Mouse (Mus musculus) cerebellum, adult 2 months (tissue): ENCODE measurements at regions not wholly inside any gene's neighbourhood (a gene's known extent, or its start where the extent isn't known, plus 50 kb on each side); places are given as distances from the start of the nearest gene placed in this dataset.
A peak's percentile ranks its signal among the peaks of the same experiment; 100 is the strongest.

Experiments used
- DNase-seq, 2 experiments: peaks; one replicate each; pipeline ENCODE4 v3.0.0; 2021
- H3K27ac ChIP-seq: fragments of 200-500 bp; 2 replicates; pipeline ENCODE4 v1.5.1; 2012; ENCODE audit warnings: low read length, control low read depth, inconsistent platforms; ENCODE audit not compliant: insufficient read depth
- H3K27me3 ChIP-seq: fragments of 200-500 bp; 2 replicates; pipeline ENCODE4 v1.6.1; 2012; ENCODE audit warnings: inconsistent platforms, mild to moderate bottlenecking, low read length, moderate library complexity; ENCODE audit not compliant: control insufficient read depth, insufficient read depth
- H3K4me1 ChIP-seq: fragments of 200-500 bp; 2 replicates; pipeline ENCODE4 v1.6.1; 2011; ENCODE audit warnings: low read length; ENCODE audit not compliant: control insufficient read depth, insufficient read depth
- H3K4me3 ChIP-seq: fragments of 200-500 bp; replicated peaks from 2 replicates; pipeline ENCODE3; 2011; ENCODE audit warnings: mild to moderate bottlenecking, low read depth, low read length, control low read depth; ENCODE audit not compliant: insufficient read depth
- CTCF ChIP-seq: fragments of 200-500 bp; IDR thresholded peaks from 2 replicates; pipeline ENCODE4 v1.5.1; 2011; ENCODE audit warnings: low read depth, mild to moderate bottlenecking, control low read depth, low read length, moderate library complexity, borderline replicate concordance; ENCODE audit not compliant: insufficient read depth
- POLR2A ChIP-seq: fragments of 200-500 bp; IDR thresholded peaks from 2 replicates; pipeline ENCODE4 v1.6.1; 2011; ENCODE audit warnings: low read length, control low read depth, borderline replicate concordance; ENCODE audit not compliant: insufficient read depth
- WGBS: fragments of 180-500 bp; shearing (Covaris S2); methylation state at CpG from one replicate; pipeline ENCODE4 v1.1.7; 2018; 5-methylcytosine and 5-hydroxymethylcytosine counted together

DNA sequence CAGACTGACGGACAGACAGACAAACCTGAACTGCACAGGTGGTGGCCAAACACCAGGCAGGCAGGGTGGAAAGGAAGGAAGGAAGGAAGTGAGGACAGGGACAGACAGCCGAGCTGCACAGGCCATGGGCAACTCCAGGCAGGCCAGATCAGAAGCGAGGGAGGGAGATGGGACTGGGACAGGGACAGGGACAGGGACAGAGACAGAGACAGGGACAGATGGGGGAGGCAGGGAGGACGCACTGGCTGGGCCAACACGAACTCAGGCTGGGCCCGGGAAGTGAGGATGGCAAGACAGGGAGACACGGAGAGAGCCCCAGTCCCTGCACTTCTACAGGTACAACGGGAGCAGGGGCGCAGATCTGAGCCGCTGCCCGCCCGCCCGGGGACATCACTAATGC is 94.9 kb upstream of the Rab39b start:
- H3K27ac ChIP-seq, result no peak overlapping the region; the same call in 1 of the 2 replicates
- WGBS, result 74% methylated on average over 13 of the region's 13 CpGs
- no peaks in the 10 kb centered on the region for H3K27me3 ChIP-seq
- no peaks in the 10 kb centered on the region for H3K4me1 ChIP-seq
- DNase-seq, result peak in 1 of 2 experiments; percentile 53
- TF ChIP-seq CTCF (no peak), POLR2A (no peak)
- H3K4me3 ChIP-seq, result peak overlapping the region; percentile 46

DNA sequence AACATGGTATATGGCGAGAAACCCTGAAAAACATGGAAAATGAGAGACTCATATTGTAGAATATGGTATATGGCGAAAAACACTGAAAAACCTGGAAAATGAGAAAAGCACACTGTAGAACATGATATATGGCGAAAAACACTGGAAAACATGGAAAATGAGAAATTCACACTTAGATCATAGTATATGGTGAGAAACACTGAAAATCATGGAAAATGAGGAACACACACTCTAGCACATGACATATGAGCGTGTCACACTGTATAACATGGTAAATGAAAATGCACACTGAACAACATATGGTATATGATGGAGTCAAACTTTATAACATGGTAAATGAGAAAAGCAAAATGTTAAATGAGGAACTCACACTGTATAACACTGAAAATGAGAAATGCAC is 89.6 kb upstream of the Rab39b start:
- no peak overlapping the region for H3K27ac ChIP-seq
- no peak overlapping the region for H3K4me3 ChIP-seq
- DNase-seq, result no peak
- TF ChIP-seq CTCF, result no peak
- no peak for TF ChIP-seq POLR2A
- H3K4me1 ChIP-seq, result no peaks in the 10 kb centered on the region
- 98% methylated on average over 4 of the region's 4 CpGs for WGBS
- H3K27me3 ChIP-seq, result no peaks in the 10 kb centered on the region

DNA sequence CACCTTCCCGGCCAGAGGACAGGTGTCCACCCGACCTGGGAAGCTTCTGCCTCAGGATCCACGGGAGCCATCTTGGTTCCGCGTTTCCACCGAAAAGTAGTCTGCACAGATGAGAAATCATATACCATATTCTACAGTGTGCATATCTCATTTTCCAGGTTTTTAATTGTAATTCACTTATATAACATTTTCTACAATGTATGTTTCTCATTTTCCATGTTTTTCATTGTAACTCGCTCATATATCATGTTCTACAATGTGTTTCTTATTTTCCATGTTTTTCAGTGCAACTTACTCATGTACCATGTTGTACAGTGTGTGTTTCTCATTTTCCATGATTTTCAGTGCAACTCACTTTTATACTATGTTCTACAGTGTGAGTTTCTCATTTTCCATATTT is 65.4 kb upstream of the Rab39b start:
- WGBS, result 89% methylated on average over 7 of the region's 7 CpGs
- no peaks in the 10 kb centered on the region for H3K27me3 ChIP-seq
- TF ChIP-seq POLR2A (no peak), CTCF (no peak)

More for the DNA sequence above, 65.4 kb upstream of the Rab39b start:
- Histone ChIP-seq H3K27ac (no peak overlapping the region), H3K4me3 (no peak overlapping the region), H3K4me1 (no peaks in the 10 kb centered on the region)
- DNase-seq, result no peak
